Mouse (Mus musculus) stomach, embryonic 14.5 days (tissue): Measurements from ENCODE around the gene Hs6st1. TPM values are rescaled to one million over a fixed set of nuclear protein-coding genes. Genes with fewer than 3 reads are reported as not detected.

ENCODE experiments used
- ATAC-seq: fragments of 200-750 bp; cut with Nextera tagmentation; 2 replicates; pipeline ENCODE4 v1.8.0; 2017; ENCODE audit warnings: low read depth, moderate TSS enrichment; ENCODE audit not compliant: insufficient number of reproducible peaks, insufficient read depth, low FRiP score
- H3K27ac ChIP-seq: fragments of 300-500 bp; sonication (generic); 2 replicates; pipeline ENCODE4 v1.5.1; 2014; ENCODE audit warnings: mild to moderate bottlenecking, low read length, moderate library complexity, mixed read lengths
- H3K27me3 ChIP-seq: fragments of 300-500 bp; sonication (generic); 2 replicates; pipeline ENCODE4 v1.6.1; 2014; ENCODE audit warnings: low read length, control low read depth, mixed read lengths; ENCODE audit not compliant: control insufficient read depth, insufficient read depth
- H3K36me3 ChIP-seq: fragments of 300-500 bp; sonication (generic); 2 replicates; pipeline ENCODE4 v1.6.1; 2014; ENCODE audit warnings: mild to moderate bottlenecking, control low read depth, low read length, moderate library complexity, mixed read lengths; ENCODE audit not compliant: control insufficient read depth, insufficient read depth
- H3K4me1 ChIP-seq: fragments of 300-500 bp; sonication (generic); 2 replicates; pipeline ENCODE4 v1.6.1; 2014; ENCODE audit warnings: low read length, control low read depth, mixed read lengths; ENCODE audit not compliant: control insufficient read depth, insufficient read depth
- H3K4me2 ChIP-seq: fragments of 300-500 bp; sonication (generic); replicated peaks from 2 replicates; pipeline ENCODE4 v1.6.1; 2014; ENCODE audit warnings: low read depth, low read length, control low read depth
- H3K4me3 ChIP-seq: fragments of 300-500 bp; sonication (generic); 2 replicates; pipeline ENCODE4 v1.5.1; 2014; ENCODE audit warnings: low read depth, low read length, control low read depth
- H3K9ac ChIP-seq: fragments of 300-500 bp; sonication (generic); replicated peaks from 2 replicates; pipeline ENCODE4 v1.6.1; 2014; ENCODE audit warnings: low read depth, mild to moderate bottlenecking, control low read depth, low read length, moderate library complexity, mixed read lengths
- H3K9me3 ChIP-seq: fragments of 300-500 bp; sonication (generic); 2 replicates; pipeline ENCODE4 v1.6.1; 2016; ENCODE audit warnings: low read depth, low read length, control low read depth; ENCODE audit not compliant: control insufficient read depth
- WGBS: fragments of 180-500 bp; shearing (Covaris S2); extraction: QIAGEN DNeasy Blood & Tissue Kit; methylation state at CpG from one replicate; pipeline ENCODE4 v1.1.7; 2014; 5-methylcytosine and 5-hydroxymethylcytosine counted together
- polyA plus RNA-seq: library from polyadenylated mRNA; unstranded; fragments of >200 nt; fragmentation: Nextera tagmentation; extraction: Ambion mirVana; gene quantifications from 2 replicates; pipeline ENCODE4 v1.2.1, GENCODE M21; 2014

Gene Hs6st1
- polyA plus RNA-seq, 1 experiment from 2014 or later: 8.0 TPM

DNA sequence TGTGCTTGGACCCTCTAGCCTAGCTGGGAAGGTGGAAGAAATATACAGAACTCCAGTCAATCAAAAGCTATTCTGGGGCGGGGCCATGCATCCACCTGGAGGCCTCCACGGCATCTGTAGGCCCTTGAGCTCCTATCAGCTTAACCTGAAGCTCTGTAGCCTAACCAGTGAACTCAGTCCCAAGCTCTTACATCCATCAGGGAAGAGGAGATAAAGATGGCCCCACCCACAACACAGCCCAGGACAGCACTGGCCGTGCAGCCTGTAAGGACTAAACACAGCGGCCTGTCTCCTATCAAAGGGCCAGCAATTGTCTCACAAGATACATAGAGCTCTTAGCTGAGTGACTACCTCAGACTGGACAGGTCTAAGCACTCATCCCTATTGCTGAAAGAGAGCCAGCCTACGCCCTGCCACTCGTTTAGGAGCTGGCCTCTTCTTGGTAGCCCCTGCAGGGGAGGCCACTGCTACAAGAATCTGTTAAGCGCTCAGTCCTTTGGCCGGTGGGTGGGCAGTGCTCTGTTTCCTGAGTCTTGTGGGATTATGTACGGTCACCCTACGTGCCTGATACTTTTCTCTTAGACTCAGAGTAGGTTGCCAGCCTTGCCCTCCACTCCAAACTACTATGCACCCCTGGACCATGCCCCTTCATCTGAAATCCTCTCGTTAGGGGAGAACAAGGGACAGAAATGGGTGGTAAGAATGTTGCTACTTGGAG, 6.0 kb upstream of the Hs6st1 start:
- no peak overlapping the region for H3K4me2 ChIP-seq
- ATAC-seq: no peak
- no peaks in the 10 kb centered on the region for H3K36me3 ChIP-seq
- peaks cover 11% of the 10 kb centered on the region; the same call in 1 of the 2 replicates for H3K4me1 ChIP-seq
- H3K9ac ChIP-seq: no peak overlapping the region
- H3K27ac ChIP-seq: no peak overlapping the region
- H3K9me3 ChIP-seq: no peaks in the 10 kb centered on the region
- H3K4me3 ChIP-seq: no peak overlapping the region
- H3K27me3 ChIP-seq: no peaks in the 10 kb centered on the region
- 84% methylated on average over 11 of the region's 11 CpGs for WGBS

DNA sequence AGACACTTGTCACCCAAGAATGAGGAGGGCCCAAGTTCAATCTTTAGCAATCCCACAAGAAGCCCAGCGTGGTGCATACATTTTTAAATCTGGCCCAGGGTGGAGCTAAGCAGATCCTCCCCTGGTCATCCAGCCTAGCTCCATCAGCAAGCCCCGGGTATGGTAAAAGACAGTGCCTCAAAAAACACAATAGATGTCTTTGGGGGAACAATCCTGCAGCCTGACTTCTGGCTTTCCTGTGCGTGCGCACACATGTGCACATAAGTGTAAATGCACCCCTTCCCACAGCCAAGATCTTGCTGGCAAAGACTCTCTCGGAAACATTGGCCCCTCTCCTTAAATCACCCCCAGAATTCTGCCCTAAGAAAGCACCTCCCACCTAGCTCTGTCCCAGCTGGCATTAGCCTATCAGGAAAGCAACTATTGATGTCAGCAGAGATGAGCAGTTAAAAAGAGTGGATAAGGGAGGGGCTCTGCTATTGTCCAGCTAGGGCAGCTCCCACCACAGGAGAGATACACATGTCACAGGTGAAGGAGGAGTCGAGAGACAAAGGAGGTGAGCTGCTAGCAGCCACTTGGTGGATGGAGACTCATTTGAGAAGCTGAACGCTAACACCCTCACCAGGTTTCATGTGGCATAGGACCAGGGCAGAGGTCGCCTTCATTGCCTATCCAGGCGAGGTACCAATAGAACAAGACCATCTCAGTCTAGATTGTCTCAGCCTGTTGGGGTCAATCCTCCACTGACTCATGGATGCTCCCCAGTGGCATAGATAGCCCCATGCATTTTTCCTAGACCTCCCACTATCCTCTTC, 5.2 kb upstream of the Hs6st1 start:
- 80% methylated on average over 9 of the region's 9 CpGs for WGBS

DNA sequence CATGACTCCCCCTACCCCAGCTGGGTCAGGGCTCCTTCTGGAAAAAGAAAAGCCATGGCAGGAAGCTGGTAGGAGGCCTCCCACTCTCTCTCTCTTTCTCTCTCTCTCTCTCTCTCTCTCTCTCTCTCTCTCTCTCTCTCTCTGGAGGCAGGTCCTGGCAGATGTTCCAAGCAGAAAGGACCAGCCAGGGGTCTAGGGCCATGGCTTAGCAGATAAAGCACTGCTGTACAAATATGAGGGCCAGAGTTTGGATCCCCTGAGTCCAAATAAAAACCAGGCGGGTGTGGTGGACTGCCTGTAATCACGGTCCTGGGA, 4.6 kb upstream of the Hs6st1 start:
- no peak overlapping the region for H3K27ac ChIP-seq
- H3K4me2 ChIP-seq: no peak overlapping the region
- 69% methylated on average over 2 of the region's 2 CpGs for WGBS

More for the DNA sequence above, 5.2 kb upstream of the Hs6st1 start:
- Histone ChIP-seq H3K27me3 (no peaks in the 10 kb centered on the region), H3K9me3 (no peaks in the 10 kb centered on the region), H3K4me3 (no peak overlapping the region), H3K27ac (no peak overlapping the region), H3K36me3 (no peaks in the 10 kb centered on the region), H3K4me2 (no peak overlapping the region), H3K9ac (no peak overlapping the region), H3K4me1 (peaks cover 11% of the 10 kb centered on the region; the same call in 1 of the 2 replicates)
- ATAC-seq: no peak

DNA sequence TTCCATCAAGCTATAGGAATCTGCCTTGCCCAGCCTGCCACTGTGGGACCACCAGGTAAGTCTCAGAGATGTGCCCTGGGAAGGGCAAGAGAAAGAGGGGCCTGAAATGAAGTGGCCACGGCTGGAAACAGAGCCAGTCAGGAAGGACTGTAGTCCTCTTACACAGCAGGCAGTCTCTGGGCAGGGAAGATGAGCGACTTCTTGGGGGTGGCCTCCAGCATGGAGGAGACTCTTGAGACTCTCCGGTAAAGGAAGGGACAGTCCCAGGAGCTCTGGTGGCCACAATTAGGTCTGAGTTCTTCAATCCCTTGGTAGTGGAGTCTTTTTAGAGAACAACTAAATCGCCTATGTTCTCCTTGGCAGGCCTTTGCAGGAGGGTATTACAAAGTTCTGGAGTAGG, 4.0 kb upstream of the Hs6st1 start:
- 50% methylated on average over 4 of the region's 4 CpGs for WGBS
- Histone ChIP-seq H3K4me2 (peak overlapping the region; percentile 43), H3K27me3 (no peaks in the 10 kb centered on the region), H3K36me3 (no peaks in the 10 kb centered on the region), H3K9me3 (no peaks in the 10 kb centered on the region), H3K4me1 (peaks cover 11% of the 10 kb centered on the region; the same call in 1 of the 2 replicates), H3K27ac (no peak overlapping the region; the same call in 1 of the 2 replicates), H3K9ac (no peak overlapping the region; the same call in 1 of the 2 replicates), H3K4me3 (no peak overlapping the region)
- ATAC-seq: no peak

More for the DNA sequence above, 4.6 kb upstream of the Hs6st1 start:
- Histone ChIP-seq H3K27me3 (no peaks in the 10 kb centered on the region), H3K36me3 (no peaks in the 10 kb centered on the region), H3K4me3 (no peak overlapping the region), H3K9ac (no peak overlapping the region), H3K9me3 (no peaks in the 10 kb centered on the region), H3K4me1 (peaks cover 11% of the 10 kb centered on the region; the same call in 1 of the 2 replicates)
- no peak for ATAC-seq

DNA sequence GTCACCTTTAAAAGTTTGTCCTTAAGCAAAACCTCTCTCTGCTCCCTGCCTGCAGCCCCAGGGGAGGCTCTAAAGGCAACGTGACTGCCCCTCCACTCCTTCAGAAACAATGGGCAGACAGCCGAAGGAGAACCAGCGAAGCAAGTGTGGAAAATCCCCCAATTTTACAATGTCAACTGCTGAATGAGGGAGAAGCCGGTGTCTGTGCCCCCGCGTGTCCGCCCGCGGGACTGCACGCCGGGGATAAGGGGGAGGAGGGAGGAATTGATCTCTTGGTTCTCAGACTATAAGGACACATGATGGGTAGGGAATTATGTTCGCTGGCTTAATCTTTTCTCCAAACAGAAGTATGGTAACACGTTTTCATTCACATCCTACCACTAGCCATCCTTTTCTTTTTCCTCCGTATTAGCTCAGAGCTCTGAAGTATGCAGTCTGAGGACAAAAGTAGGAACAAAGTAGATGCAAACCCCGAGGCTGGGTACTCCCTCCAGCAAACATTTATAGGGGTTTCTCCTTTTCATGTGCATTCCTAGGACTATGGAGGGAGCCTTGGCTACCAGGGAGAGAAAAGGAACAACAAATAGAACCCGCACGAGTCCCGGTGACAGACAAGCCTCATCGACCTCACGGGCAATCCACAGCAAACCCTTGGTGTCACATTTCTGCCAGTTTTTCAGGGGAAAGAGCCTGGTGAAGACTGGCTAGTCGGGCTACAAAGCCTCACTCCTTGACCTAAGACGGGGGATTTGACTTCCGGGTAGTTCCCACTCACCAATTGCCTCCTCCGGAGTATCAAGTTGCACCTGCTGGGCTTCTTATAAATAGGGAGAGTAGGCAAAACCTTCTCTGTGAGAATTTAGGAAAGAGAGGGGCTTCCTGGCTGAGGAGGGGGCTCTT, 3.1 kb upstream of the Hs6st1 start:
- peak overlapping the region; percentile 4; the same call in 1 of the 2 replicates for H3K9ac ChIP-seq
- no peaks in the 10 kb centered on the region for H3K9me3 ChIP-seq
- H3K4me1 ChIP-seq: peaks cover 20% of the 10 kb centered on the region; the same call in 1 of the 2 replicates
- under 1% methylated on average over 24 of the region's 24 CpGs for WGBS
- ATAC-seq: peak; percentile 59; the same call in 1 of the 2 replicates
- H3K4me3 ChIP-seq: peak overlapping the region; percentile 13
- H3K27ac ChIP-seq: no peak overlapping the region; the same call in 1 of the 2 replicates
- no peaks in the 10 kb centered on the region for H3K36me3 ChIP-seq
- H3K4me2 ChIP-seq: peak overlapping the region; percentile 43
- H3K27me3 ChIP-seq: no peaks in the 10 kb centered on the region

DNA sequence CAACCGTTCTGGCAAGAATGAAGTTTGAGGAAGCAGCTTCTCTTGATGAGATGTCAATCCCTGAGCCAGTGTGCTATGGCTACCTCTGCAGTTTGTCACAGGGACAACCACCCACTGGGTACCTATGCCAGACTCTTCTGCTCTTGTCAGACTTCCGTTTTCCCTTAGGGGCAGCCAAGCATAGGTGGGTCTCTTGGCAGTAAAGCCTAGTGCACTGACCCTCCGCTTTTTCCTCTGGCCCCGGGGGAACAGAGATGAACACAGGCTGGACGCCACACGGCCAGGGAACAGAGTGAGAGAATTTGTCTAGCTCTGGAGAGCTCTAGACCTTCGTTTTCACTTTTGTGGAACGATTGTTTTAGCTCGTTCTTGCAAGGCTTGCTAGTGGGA, 2.4 kb upstream of the Hs6st1 start:
- Histone ChIP-seq H3K36me3 (no peaks in the 10 kb centered on the region), H3K9me3 (no peaks in the 10 kb centered on the region), H3K27ac (no peak overlapping the region), H3K4me3 (no peak overlapping the region), H3K27me3 (no peaks in the 10 kb centered on the region), H3K4me1 (peaks cover 26% of the 10 kb centered on the region; the same call in 1 of the 2 replicates), H3K4me2 (peak overlapping the region; percentile 43), H3K9ac (no peak overlapping the region)
- WGBS: 58% methylated on average over 9 of the region's 9 CpGs
- no peak for ATAC-seq

DNA sequence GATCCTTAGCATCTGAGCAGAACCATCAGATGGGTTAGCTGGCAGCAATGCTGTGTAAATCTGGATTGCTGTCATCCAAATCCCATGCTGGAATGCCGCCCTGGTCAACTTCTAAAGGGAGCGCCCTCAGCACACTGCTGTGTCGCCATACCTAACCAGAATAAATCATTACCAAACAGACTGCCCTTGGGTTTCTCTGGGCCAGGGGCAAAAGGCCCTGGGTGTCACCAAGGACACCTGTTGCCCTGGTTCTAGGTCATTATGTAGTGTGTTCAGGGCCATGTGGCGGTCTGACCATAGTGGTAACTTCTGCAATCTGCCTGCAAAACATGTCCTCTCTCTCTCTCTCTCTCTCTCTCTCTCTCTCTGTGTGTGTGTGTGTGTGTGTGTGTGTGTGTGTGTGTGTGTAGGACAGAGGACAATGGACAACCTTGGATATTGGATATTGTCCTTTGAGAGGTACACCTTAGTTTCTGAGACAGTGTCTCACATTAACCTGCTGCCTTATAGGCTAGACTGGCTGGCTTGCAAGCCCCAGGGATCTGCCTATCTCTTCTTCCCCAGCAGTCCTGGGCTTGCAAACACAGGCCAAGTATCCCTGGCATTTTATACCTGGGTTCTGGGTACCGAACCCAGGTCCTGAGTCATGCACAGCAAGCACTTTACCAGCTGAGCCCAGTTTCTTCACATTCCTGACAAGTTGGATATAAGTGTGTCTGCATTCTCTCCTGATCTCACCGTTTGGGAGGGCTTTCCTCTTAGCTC, 1.8 kb upstream of the Hs6st1 start:
- H3K27me3 ChIP-seq: no peaks in the 10 kb centered on the region
- WGBS: 84% methylated on average over 6 of the region's 6 CpGs

More for the DNA sequence above, 1.8 kb upstream of the Hs6st1 start:
- Histone ChIP-seq H3K9me3 (no peaks in the 10 kb centered on the region), H3K4me1 (peaks cover 31% of the 10 kb centered on the region; the same call in 1 of the 2 replicates), H3K27ac (no peak overlapping the region), H3K4me2 (no peak overlapping the region), H3K4me3 (no peak overlapping the region), H3K36me3 (no peaks in the 10 kb centered on the region), H3K9ac (no peak overlapping the region)
- no peak for ATAC-seq
